Mouse (Mus musculus) embryonic facial prominence, embryonic 11.5 days (tissue): ENCODE data around the gene Leng9. TPM values are rescaled to one million over a fixed set of nuclear protein-coding genes. Genes with fewer than 3 reads are reported as not detected.

Experiments
- polyA plus RNA-seq: library from polyadenylated mRNA; unstranded; fragments of >200 nt; fragmentation: Nextera tagmentation; extraction: Ambion mirVana; gene quantifications from 2 replicates; pipeline ENCODE4 v1.2.1, GENCODE M21; 2014

The Leng9 gene
- polyA plus RNA-seq, 1 experiment from 2014 or later: 1.9 TPM

Other genes with a start within 250 kb of the Leng9 start
- 0.11 TPM in 1 of 2 replicates, not detected in the other for gene Lilra6, start 234.9 kb downstream of the Leng9 start, polyA plus RNA-seq
- gene Lair1, start 87.2 kb downstream of the Leng9 start, polyA plus RNA-seq: 1.0 and 1.5 TPM in 2 replicates
- 8.3 and 10.2 TPM in 2 replicates for gene Ttyh1, start 31.0 kb downstream of the Leng9 start, polyA plus RNA-seq
- gene Leng8, start 13.3 kb downstream of the Leng9 start, polyA plus RNA-seq: 31.4 and 37.5 TPM in 2 replicates
- 43.9 and 45.7 TPM in 2 replicates for gene Cdc42ep5, start 14.5 kb upstream of the Leng9 start, polyA plus RNA-seq
- 0.10 TPM in 1 of 2 replicates, not detected in the other for gene Lilra5, start 87.4 kb upstream of the Leng9 start, polyA plus RNA-seq
- not detected in 2 replicates for gene Ncr1, start 187.3 kb upstream of the Leng9 start, polyA plus RNA-seq
- 0.58 and 1.3 TPM in 2 replicates for gene Gp6, start 247.4 kb upstream of the Leng9 start, polyA plus RNA-seq